Mouse (Mus musculus): ENCODE results near the gene Kcnmb4.

GRCm38 (mm10) chr10:116444371-116444770 lies 29.3 kb downstream of the Kcnmb4 start:
- TF ChIP-seq CTCF (IDR thresholded peaks at IDR 0.05; ENCODE audit: borderline replicate concordance, extremely low read depth, insufficient read depth, insufficient read length) (no peak), POLR2A (IDR thresholded peaks at IDR 0.05; ENCODE audit: borderline replicate concordance, extremely low read depth, insufficient read depth, insufficient read length, poor library complexity, severe bottlenecking) (no peak)

Measured in brain, embryonic 14.5 days (tissue).